Mouse (Mus musculus) megakaryocyte, embryonic 14.5 days (primary cell): ENCODE measurements around the gene Blzf1. TPM values are rescaled to one million over a fixed set of nuclear protein-coding genes. Genes with fewer than 3 reads are reported as not detected.

Source experiments
- H3K27me3 ChIP-seq: replicated peaks from 2 replicates; pipeline ENCODE3; 2012; ENCODE audit warnings: inconsistent platforms
- H3K36me3 ChIP-seq: replicated peaks from 2 replicates; pipeline ENCODE3; 2012; ENCODE audit warnings: low read length, inconsistent platforms, mixed read lengths
- H3K4me1 ChIP-seq: 2 replicates; pipeline ENCODE4 v1.6.1; 2012; ENCODE audit warnings: inconsistent platforms
- H3K4me3 ChIP-seq: replicated peaks from 2 replicates; pipeline ENCODE3; 2012; ENCODE audit warnings: moderate library complexity, mild to moderate bottlenecking, inconsistent platforms
- H3K9me3 ChIP-seq: 2 replicates; pipeline ENCODE4 v1.6.1; 2012; ENCODE audit warnings: inconsistent platforms
- FLI1 ChIP-seq: IDR thresholded peaks from 2 replicates; pipeline ENCODE4 v1.6.1; 2012; ENCODE audit warnings: low read length, inconsistent platforms, mixed read lengths
- GATA1 ChIP-seq: IDR thresholded peaks from 3 replicates; pipeline ENCODE4 v1.6.1; 2012; ENCODE audit warnings: mixed read lengths, low read length, inconsistent platforms, borderline replicate concordance
- polyA plus RNA-seq: library from polyadenylated mRNA; stranded (reverse); fragments of >175 nt; gene quantifications from 2 replicates; pipeline ENCODE4 v1.2.3, GENCODE M21; 2012; ENCODE audit warnings: low replicate concordance; ENCODE audit not compliant: insufficient read depth

The Blzf1 gene
- polyA plus RNA-seq, 1 experiment = 2.1 TPM

- Histone ChIP-seq H3K27me3 (no peaks in the 10 kb centered on the region), H3K4me3 (no peak overlapping the region), H3K36me3 (peaks cover 83% of the 10 kb centered on the region), H3K4me1 (peaks cover 18% of the 10 kb centered on the region), H3K9me3 (no peaks in the 10 kb centered on the region)
- no peak for TF ChIP-seq GATA1
- no peak for TF ChIP-seq FLI1
These were observed 5.3 kb downstream of the Blzf1 start for GRCm38 (mm10) chr1:164301949-164302348.

GRCm38 (mm10) chr1:164296473-164296872 is 10.8 kb downstream of the Blzf1 start:
- Histone ChIP-seq H3K4me3 (no peak overlapping the region), H3K36me3 (peaks cover 92% of the 10 kb centered on the region), H3K4me1 (no peaks in the 10 kb centered on the region), H3K9me3 (no peaks in the 10 kb centered on the region), H3K27me3 (no peaks in the 10 kb centered on the region)
- TF ChIP-seq GATA1 (no peak), FLI1 (no peak)

- H3K4me3 ChIP-seq = no peak overlapping the region
- peaks cover 93% of the 10 kb centered on the region for H3K36me3 ChIP-seq
- no peaks in the 10 kb centered on the region for H3K4me1 ChIP-seq
- no peaks in the 10 kb centered on the region for H3K27me3 ChIP-seq
- no peak for TF ChIP-seq GATA1
- TF ChIP-seq FLI1 = no peak
- no peaks in the 10 kb centered on the region for H3K9me3 ChIP-seq
These were observed 13.2 kb downstream of the Blzf1 start for GRCm38 (mm10) chr1:164294071-164294470.

GRCm38 (mm10) chr1:164292040-164292439 is 15.2 kb downstream of the Blzf1 start:
- TF ChIP-seq FLI1 (no peak), GATA1 (no peak)
- Histone ChIP-seq H3K4me3 (no peak overlapping the region), H3K4me1 (no peaks in the 10 kb centered on the region), H3K9me3 (no peaks in the 10 kb centered on the region), H3K36me3 (peaks cover 84% of the 10 kb centered on the region), H3K27me3 (no peaks in the 10 kb centered on the region)

- H3K9me3 ChIP-seq = no peaks in the 10 kb centered on the region
These were observed 19.9 kb downstream of the Blzf1 start for GRCm38 (mm10) chr1:164287406-164287805.

GRCm38 (mm10) chr1:164284007-164284406 is 23.3 kb downstream of the Blzf1 start:
- TF ChIP-seq FLI1 = no peak
- TF ChIP-seq GATA1 = no peak
- H3K4me3 ChIP-seq = no peak overlapping the region
- H3K27me3 ChIP-seq = no peaks in the 10 kb centered on the region
- H3K9me3 ChIP-seq = no peaks in the 10 kb centered on the region
- peaks cover 18% of the 10 kb centered on the region for H3K4me1 ChIP-seq
- peaks cover 67% of the 10 kb centered on the region for H3K36me3 ChIP-seq

More at GRCm38 (mm10) chr1:164287406-164287805, 19.9 kb downstream of the Blzf1 start:
- H3K4me3 ChIP-seq = no peak overlapping the region
- peaks cover 71% of the 10 kb centered on the region for H3K36me3 ChIP-seq
- no peak for TF ChIP-seq FLI1
- no peak for TF ChIP-seq GATA1
- H3K4me1 ChIP-seq = peaks cover 13% of the 10 kb centered on the region
- H3K27me3 ChIP-seq = no peaks in the 10 kb centered on the region

GRCm38 (mm10) chr1:164279332-164279731 is 28.0 kb downstream of the Blzf1 start:
- no peak overlapping the region for H3K4me3 ChIP-seq
- H3K4me1 ChIP-seq = peaks cover 28% of the 10 kb centered on the region
- TF ChIP-seq FLI1 = no peak
- no peak for TF ChIP-seq GATA1
- H3K36me3 ChIP-seq = peaks cover 52% of the 10 kb centered on the region
- no peaks in the 10 kb centered on the region for H3K9me3 ChIP-seq
- no peaks in the 10 kb centered on the region for H3K27me3 ChIP-seq

- Histone ChIP-seq H3K4me1 (peaks cover 21% of the 10 kb centered on the region), H3K36me3 (peaks cover 26% of the 10 kb centered on the region), H3K4me3 (no peak overlapping the region), H3K9me3 (no peaks in the 10 kb centered on the region), H3K27me3 (no peaks in the 10 kb centered on the region)
- no peak for TF ChIP-seq GATA1
- TF ChIP-seq FLI1 = no peak
These were observed 30.7 kb downstream of the Blzf1 start for GRCm38 (mm10) chr1:164276552-164276951.

GRCm38 (mm10) chr1:164275455-164275954 is 31.8 kb downstream of the Blzf1 start, which contains the start of gene Ccdc181:
Ccdc181 (plus strand) TSS chr1:164275585.
- Histone ChIP-seq H3K36me3 (peaks cover 19% of the 10 kb centered on the region), H3K4me1 (peaks cover 21% of the 10 kb centered on the region), H3K27me3 (no peaks in the 10 kb centered on the region), H3K9me3 (peaks cover 7% of the 10 kb centered on the region; the same call in 1 of the 2 replicates), H3K4me3 (peak within 1 kb of the TSS; percentile 99)
- TF ChIP-seq GATA1 (no peak), FLI1 (0 out of 2 replicates have a peak, but pooled peaks have one; percentile 21)

- Histone ChIP-seq H3K9me3 (peaks cover 8% of the 10 kb centered on the region; the same call in 1 of the 2 replicates), H3K27me3 (no peaks in the 10 kb centered on the region), H3K36me3 (peaks cover 5% of the 10 kb centered on the region), H3K4me3 (no peak overlapping the region), H3K4me1 (peaks cover 29% of the 10 kb centered on the region)
- TF ChIP-seq GATA1 = no peak
- no peak for TF ChIP-seq FLI1
These were observed 33.6 kb downstream of the Blzf1 start for GRCm38 (mm10) chr1:164273659-164274058.
